Mouse (Mus musculus) liver, embryonic 13.5 days (tissue): Measurements from ENCODE around the gene Sfrp2. TPM values are rescaled to one million over a fixed set of nuclear protein-coding genes. Genes with fewer than 3 reads are reported as not detected.
A peak's percentile ranks its signal among the peaks of the same experiment; 100 is the strongest.

Source experiments
- ATAC-seq: fragments of 200-750 bp; cut with Nextera tagmentation; 2 replicates; pipeline ENCODE4 v1.8.0; 2017; ENCODE audit warnings: low read depth, mild to moderate bottlenecking, moderate number of reproducible peaks, moderate library complexity
- DNase-seq: peaks from one replicate; pipeline ENCODE4 v3.0.0; 2022
- H3K27ac ChIP-seq: fragments of 300-500 bp; sonication (generic); 2 replicates; pipeline ENCODE4 v1.5.1; 2015; ENCODE audit warnings: moderate library complexity, mild to moderate bottlenecking, inconsistent platforms
- H3K27me3 ChIP-seq: fragments of 300-500 bp; sonication (generic); 2 replicates; pipeline ENCODE4 v1.6.1; 2015; ENCODE audit warnings: mild to moderate bottlenecking, inconsistent platforms
- H3K36me3 ChIP-seq: fragments of 300-500 bp; sonication (generic); 2 replicates; pipeline ENCODE4 v1.6.1; 2015; ENCODE audit warnings: mild to moderate bottlenecking, inconsistent platforms
- H3K4me1 ChIP-seq: fragments of 300-500 bp; sonication (generic); replicated peaks from 2 replicates; pipeline ENCODE4 v1.6.1; 2015; ENCODE audit warnings: inconsistent platforms
- H3K4me2 ChIP-seq: fragments of 300-500 bp; sonication (generic); 2 replicates; pipeline ENCODE4 v1.6.1; 2015; ENCODE audit warnings: inconsistent platforms, mild to moderate bottlenecking, moderate library complexity
- H3K4me3 ChIP-seq: fragments of 300-500 bp; sonication (generic); replicated peaks from 2 replicates; pipeline ENCODE4 v1.5.1; 2015; ENCODE audit warnings: mild to moderate bottlenecking, inconsistent platforms
- H3K9ac ChIP-seq: fragments of 300-500 bp; sonication (generic); 2 replicates; pipeline ENCODE4 v1.6.1; 2015; ENCODE audit warnings: mild to moderate bottlenecking, inconsistent platforms
- H3K9me3 ChIP-seq: fragments of 300-500 bp; sonication (generic); replicated peaks from 2 replicates; pipeline ENCODE4 v1.6.1; 2016; ENCODE audit warnings: inconsistent platforms
- WGBS: fragments of 180-500 bp; shearing (Covaris S2); methylation state at CpG from one replicate; pipeline ENCODE4 v1.1.7; 2015; ENCODE audit not compliant: insufficient replicate concordance; 5-methylcytosine and 5-hydroxymethylcytosine counted together
- polyA plus RNA-seq: library from polyadenylated mRNA; unstranded; fragments of >200 nt; fragmentation: Nextera tagmentation; extraction: Ambion mirVana; gene quantifications from 2 replicates; pipeline ENCODE4 v1.2.1, GENCODE M21; 2015

Sfrp2 gene
- polyA plus RNA-seq, 1 experiment from 2014 or later: 8.5 TPM

GRCm38 (mm10) chr3:83775403-83775802, 9.3 kb downstream of the Sfrp2 start:
- no peak for ATAC-seq
- peaks cover 4% of the 10 kb centered on the region; the same call in 1 of the 2 replicates for H3K4me1 ChIP-seq
- 79% methylated on average over 9 of the region's 9 CpGs for WGBS

DNA sequence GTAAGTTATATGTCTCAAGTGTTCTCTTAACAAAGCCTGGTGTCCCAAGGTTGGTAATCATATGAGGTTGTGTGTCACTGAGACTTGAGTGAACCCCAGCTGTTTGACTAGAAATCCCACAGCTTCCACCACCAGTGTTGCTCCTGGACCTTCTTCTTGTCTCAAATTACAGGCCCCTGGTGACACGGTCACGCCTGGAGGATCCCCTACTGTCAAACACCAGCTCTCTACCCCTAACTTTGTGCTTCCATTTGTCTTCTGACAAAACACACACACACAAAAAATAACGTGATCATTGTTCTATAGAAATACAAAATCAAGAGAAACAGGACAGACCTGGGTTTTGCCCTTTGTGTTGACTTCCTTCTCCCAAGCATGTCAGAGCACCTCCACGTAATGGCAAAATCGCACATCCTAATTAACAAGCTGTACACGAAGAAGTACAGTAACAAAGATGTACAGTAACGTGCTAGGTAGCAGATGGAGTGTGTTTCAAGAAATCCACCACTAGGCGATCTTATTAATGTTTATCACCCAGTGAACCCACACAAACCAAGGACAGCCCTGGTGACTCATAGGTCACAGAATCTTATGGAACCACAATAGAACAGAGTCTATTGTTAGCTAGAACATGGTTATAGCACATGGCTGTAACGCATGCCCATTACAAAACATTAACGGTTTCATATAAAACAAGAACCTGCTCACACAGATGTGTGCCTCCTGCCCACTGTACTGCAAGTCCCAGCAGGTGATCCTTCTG, 15.5 kb downstream of the Sfrp2 start:
- no peak overlapping the region for H3K27ac ChIP-seq
- H3K27me3 ChIP-seq: no peaks in the 10 kb centered on the region
- no peaks in the 10 kb centered on the region; the same call in 1 of the 2 replicates for H3K4me1 ChIP-seq
- no peak overlapping the region for H3K4me3 ChIP-seq
- no peaks in the 10 kb centered on the region for H3K9me3 ChIP-seq
- H3K9ac ChIP-seq: no peak overlapping the region
- WGBS: 67% methylated on average over 10 of the region's 10 CpGs
- ATAC-seq (no peak), DNase-seq (no peak)
- no peaks in the 10 kb centered on the region for H3K36me3 ChIP-seq
- no peak overlapping the region for H3K4me2 ChIP-seq

More at GRCm38 (mm10) chr3:83775403-83775802, 9.3 kb downstream of the Sfrp2 start:
- H3K27me3 ChIP-seq: no peaks in the 10 kb centered on the region
- DNase-seq: no peak
- H3K4me3 ChIP-seq: no peak overlapping the region
- H3K9me3 ChIP-seq: no peaks in the 10 kb centered on the region
- no peak overlapping the region for H3K4me2 ChIP-seq
- H3K27ac ChIP-seq: no peak overlapping the region
- no peaks in the 10 kb centered on the region for H3K36me3 ChIP-seq
- H3K9ac ChIP-seq: no peak overlapping the region

DNA sequence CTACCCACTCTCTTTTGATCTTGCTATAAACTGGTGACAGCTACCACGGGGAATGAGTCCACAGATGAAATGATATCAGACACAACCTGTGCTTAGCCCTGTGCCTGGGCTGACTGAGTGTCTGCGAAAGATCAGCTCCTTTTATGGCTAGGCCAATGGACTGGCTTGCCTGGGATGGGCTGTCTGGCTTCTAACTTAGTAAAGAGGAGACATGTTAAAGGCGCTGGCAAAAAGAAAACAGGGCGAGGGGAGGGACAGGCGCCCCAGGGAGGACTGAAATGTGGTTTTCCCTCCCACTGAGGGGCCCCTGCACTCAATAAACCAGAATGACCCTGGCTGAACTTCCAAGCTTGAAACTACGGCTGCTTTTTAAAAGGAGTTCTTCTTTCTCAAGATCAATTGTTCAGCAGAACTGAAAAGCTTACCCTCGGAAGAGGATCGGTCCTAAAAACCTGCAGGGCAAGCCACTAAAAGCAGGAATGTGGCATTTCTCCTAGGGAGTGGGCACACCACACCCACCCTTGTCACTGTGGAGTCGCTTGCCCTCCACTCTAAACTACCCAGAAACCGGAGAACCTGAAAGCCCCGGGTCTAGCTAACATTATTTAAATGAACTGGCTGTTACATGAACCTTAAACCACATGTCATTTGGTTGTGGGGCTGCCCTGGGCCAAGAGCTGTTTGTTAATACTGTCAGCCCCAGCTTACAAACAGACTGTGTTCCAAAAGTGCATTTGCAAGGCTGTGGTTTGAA, 17.8 kb downstream of the Sfrp2 start:
- Histone ChIP-seq H3K27ac (no peak overlapping the region), H3K4me2 (no peak overlapping the region), H3K36me3 (no peaks in the 10 kb centered on the region), H3K27me3 (peaks cover 11% of the 10 kb centered on the region), H3K4me3 (no peak overlapping the region), H3K4me1 (no peaks in the 10 kb centered on the region; the same call in 1 of the 2 replicates), H3K9me3 (no peaks in the 10 kb centered on the region), H3K9ac (no peak overlapping the region)
- WGBS: 37% methylated on average over 11 of the region's 11 CpGs
- no peak for ATAC-seq
- no peak for DNase-seq

GRCm38 (mm10) chr3:83784726-83785125, 18.6 kb downstream of the Sfrp2 start:
- 86% methylated on average over 3 of the region's 3 CpGs for WGBS
- peaks cover 20% of the 10 kb centered on the region for H3K27me3 ChIP-seq
- no peaks in the 10 kb centered on the region for H3K36me3 ChIP-seq
- H3K9me3 ChIP-seq: no peaks in the 10 kb centered on the region
- no peak overlapping the region for H3K4me2 ChIP-seq
- no peak for ATAC-seq
- no peak overlapping the region for H3K4me3 ChIP-seq
- H3K27ac ChIP-seq: no peak overlapping the region
- DNase-seq: no peak
- peaks cover 4% of the 10 kb centered on the region for H3K4me1 ChIP-seq
- no peak overlapping the region for H3K9ac ChIP-seq

GRCm38 (mm10) chr3:83787086-83787485, 21.0 kb downstream of the Sfrp2 start:
- ATAC-seq (no peak), DNase-seq (no peak)
- H3K27me3 ChIP-seq: peaks cover 36% of the 10 kb centered on the region
- WGBS: 50% methylated on average over 2 of the region's 2 CpGs
- H3K4me2 ChIP-seq: no peak overlapping the region
- no peak overlapping the region for H3K4me3 ChIP-seq
- no peak overlapping the region for H3K27ac ChIP-seq
- H3K9me3 ChIP-seq: no peaks in the 10 kb centered on the region
- H3K9ac ChIP-seq: no peak overlapping the region
- no peaks in the 10 kb centered on the region for H3K36me3 ChIP-seq
- H3K4me1 ChIP-seq: peaks cover 10% of the 10 kb centered on the region

DNA sequence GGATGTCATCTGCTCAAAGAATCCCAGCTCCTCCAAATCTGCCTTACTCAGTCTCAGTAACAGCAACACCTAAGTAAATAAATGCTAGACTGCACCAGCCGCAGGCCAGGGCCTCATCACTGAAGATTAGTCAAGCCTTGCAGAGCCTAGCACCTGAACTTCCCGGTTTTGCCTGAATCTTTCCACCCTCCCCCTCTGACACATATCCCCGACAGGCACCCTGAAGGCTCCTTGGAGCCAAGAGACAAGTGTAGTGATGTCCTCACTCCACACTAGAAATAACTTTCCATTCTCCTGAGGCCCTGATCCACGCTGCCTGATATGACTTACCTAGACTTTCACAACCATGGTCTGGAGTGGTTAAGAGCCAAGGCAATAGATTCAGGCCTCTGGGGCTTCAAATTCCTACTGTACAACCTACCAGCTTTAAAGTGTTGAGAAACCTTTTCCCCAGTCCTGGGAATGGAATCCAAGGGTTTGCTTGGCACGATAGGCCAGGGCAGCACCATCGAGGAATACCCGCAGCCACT, 21.7 kb downstream of the Sfrp2 start:
- Histone ChIP-seq H3K27me3 (peaks cover 39% of the 10 kb centered on the region), H3K9me3 (no peaks in the 10 kb centered on the region), H3K4me3 (no peak overlapping the region), H3K9ac (no peak overlapping the region), H3K27ac (no peak overlapping the region), H3K36me3 (no peaks in the 10 kb centered on the region), H3K4me1 (peaks cover 10% of the 10 kb centered on the region), H3K4me2 (no peak overlapping the region)
- no peak for ATAC-seq
- 73% methylated on average over 7 of the region's 7 CpGs for WGBS
- DNase-seq: no peak

DNA sequence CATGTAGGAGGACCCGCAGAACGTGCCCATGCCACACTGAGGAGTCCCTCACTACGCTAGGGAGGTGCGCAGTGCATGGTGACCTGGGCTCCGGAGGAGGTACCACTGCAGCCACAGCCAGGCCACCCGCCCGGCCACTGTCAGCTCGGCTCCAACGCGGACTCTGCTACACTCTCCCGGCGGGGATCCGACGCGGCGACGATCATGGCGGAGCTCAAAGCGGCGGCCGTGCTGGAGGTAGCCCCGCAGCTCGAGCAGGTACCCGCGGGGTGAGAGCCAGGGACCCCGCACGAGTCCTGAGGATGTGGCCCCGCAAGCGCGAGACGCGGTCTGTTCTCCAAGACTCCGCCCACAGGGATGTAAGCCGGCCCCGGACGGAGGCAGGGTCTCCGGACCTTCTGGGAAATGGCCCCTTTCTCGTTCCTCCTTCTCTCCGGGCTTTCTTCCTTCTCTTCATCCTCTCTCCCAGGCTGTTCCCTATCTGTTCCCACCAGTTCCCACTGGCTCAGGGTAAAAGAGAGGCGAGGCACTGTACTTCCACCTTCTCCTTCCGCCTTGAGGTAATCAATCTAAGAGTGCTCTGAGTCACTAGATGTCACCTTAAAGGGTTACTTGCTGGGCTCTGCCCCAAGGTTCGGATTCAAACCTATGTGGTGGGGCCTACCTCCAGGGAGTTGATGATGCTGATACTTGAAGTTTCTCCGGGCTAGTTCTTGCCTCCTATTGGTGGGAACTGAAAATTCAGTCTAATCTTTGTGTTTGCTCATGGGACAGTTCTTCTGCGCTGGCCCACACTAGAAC, 23.7 kb downstream of the Sfrp2 start:
- ATAC-seq (no peak), DNase-seq (no peak)
- peaks cover 10% of the 10 kb centered on the region for H3K4me1 ChIP-seq
- 2% methylated on average over 44 of the region's 44 CpGs for WGBS
- H3K27me3 ChIP-seq: peaks cover 39% of the 10 kb centered on the region
- H3K4me3 ChIP-seq: peak overlapping the region; percentile 54
- H3K9me3 ChIP-seq: no peaks in the 10 kb centered on the region
- H3K4me2 ChIP-seq: peak overlapping the region; percentile 70
- no peak overlapping the region for H3K27ac ChIP-seq
- H3K9ac ChIP-seq: no peak overlapping the region; the same call in 1 of the 2 replicates
- H3K36me3 ChIP-seq: no peaks in the 10 kb centered on the region

DNA sequence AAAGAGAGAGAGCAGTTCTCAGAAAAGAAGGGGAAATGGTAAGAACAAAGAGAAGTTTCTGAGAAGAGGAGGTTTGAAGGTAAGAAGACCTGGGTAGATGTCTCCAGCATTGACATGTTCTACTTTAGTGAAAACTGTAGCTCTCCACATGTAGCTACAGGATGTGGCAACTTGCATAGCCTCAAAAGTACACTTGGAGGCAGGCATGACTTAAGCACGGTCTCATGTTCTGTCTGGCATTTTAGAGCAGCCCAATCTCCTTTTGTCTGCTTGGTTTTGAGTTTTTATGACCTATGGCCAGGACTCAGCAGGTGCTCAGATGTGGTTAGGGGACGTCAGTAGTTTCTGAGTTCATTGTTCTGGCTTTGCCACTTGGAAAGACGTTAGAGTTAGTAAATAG, 25.3 kb downstream of the Sfrp2 start:
- H3K4me3 ChIP-seq: no peak overlapping the region
- DNase-seq (no peak), ATAC-seq (no peak)
- H3K9me3 ChIP-seq: no peaks in the 10 kb centered on the region
- WGBS: 52% methylated on average over 3 of the region's 3 CpGs
- no peaks in the 10 kb centered on the region for H3K36me3 ChIP-seq
- no peak overlapping the region for H3K27ac ChIP-seq
- no peak overlapping the region for H3K4me2 ChIP-seq
- H3K4me1 ChIP-seq: peaks cover 10% of the 10 kb centered on the region
- H3K27me3 ChIP-seq: peaks cover 39% of the 10 kb centered on the region
- H3K9ac ChIP-seq: no peak overlapping the region

- DNase-seq (no peak), ATAC-seq (no peak)
- Histone ChIP-seq H3K27me3 (0 out of 2 replicates have a peak, but pooled peaks cover 3% of the 10 kb centered on the region), H3K4me3 (no peak overlapping the region), H3K4me1 (no peaks in the 10 kb centered on the region), H3K36me3 (no peaks in the 10 kb centered on the region), H3K4me2 (no peak overlapping the region), H3K27ac (no peak overlapping the region), H3K9me3 (no peaks in the 10 kb centered on the region), H3K9ac (no peak overlapping the region)
- 57% methylated on average over 6 of the region's 6 CpGs for WGBS
Observed at GRCm38 (mm10) chr3:83797098-83797497, 31.0 kb downstream of the Sfrp2 start.

DNA sequence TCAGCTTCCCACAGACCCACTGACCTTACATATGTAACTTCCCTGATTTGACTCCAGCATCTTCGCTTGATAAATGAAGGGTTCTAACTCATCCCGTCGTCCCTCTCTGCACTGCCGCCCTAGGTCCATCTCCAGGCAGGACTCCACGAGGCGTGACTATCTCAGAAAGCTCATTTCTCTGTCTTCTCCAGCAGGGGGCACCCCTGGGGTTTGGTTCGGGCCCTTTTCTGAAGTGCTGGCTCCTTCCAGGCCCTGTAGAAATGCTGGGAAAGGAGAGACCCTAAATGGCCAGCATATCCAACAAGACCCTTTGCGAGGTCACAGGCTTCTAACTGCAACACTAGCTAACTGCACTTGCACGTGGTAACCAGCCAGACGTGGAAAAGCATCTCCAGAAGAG, 31.7 kb downstream of the Sfrp2 start:
- Histone ChIP-seq H3K27ac (no peak overlapping the region), H3K36me3 (no peaks in the 10 kb centered on the region), H3K4me2 (no peak overlapping the region), H3K4me1 (no peaks in the 10 kb centered on the region), H3K9ac (no peak overlapping the region), H3K27me3 (no peaks in the 10 kb centered on the region), H3K9me3 (no peaks in the 10 kb centered on the region), H3K4me3 (no peak overlapping the region)
- no peak for ATAC-seq
- DNase-seq: peak; percentile 13
- 5% methylated on average over 10 of the region's 10 CpGs for WGBS

- no peak for DNase-seq
- H3K27me3 ChIP-seq: no peaks in the 10 kb centered on the region
- ATAC-seq: no peak
- H3K27ac ChIP-seq: no peak overlapping the region
- WGBS: 65% methylated on average over 7 of the region's 7 CpGs
- no peaks in the 10 kb centered on the region for H3K4me1 ChIP-seq
- H3K9me3 ChIP-seq: no peaks in the 10 kb centered on the region
- H3K36me3 ChIP-seq: no peaks in the 10 kb centered on the region
- no peak overlapping the region for H3K9ac ChIP-seq
- no peak overlapping the region for H3K4me2 ChIP-seq
- H3K4me3 ChIP-seq: no peak overlapping the region
Observed at GRCm38 (mm10) chr3:83799486-83799885, 33.4 kb downstream of the Sfrp2 start.
